8 mouse cellular contexts compared by ENCODE assay signal in the genomic region with DNA sequence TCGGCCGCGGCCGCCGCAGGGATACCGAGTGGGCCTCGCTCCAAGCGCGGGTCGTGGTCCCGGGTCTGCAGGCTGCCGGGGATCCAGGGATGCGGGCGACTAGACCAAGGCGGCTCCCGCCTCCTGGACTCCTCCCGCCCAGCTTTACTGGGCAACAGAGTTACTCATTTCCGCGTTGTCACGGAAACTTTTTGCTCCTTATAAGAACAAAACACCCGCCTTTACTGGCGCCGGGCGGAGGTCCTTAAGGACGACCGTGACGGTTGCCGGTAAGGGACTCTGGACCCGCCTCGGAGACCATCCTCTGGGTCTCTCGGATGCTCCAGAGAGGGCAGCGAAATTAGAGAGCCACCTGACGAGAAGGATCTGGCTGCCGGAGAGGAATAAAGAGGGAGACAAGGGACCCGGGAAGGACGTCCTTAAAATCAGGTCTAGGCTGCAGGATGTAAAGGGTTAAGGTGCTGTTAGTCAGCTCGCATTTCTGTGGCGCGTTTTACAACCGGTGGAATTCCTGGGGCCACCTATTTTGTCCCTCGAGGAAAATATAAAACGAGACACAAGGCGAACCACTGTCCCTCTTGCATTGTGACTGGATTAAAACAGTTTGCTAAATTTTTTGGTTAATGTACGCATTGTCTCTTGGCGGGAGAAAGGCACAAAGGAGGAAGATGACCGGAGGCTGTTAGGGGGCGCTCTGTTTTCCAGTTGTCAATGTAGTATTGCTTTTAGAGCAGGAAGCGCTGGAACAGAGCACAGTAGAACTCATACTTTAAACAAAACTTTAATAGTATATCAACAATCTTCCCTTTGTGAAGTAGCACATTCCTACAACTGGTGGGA. TPM values are rescaled to one million over a fixed set of nuclear protein-coding genes. Genes with fewer than 3 reads are reported as not detected.
DNase-seq lines count a peak whose midpoint lies in the region; ATAC-seq lines count a peak whose summit lies in the region.

Gene Cfap43 (minus strand): TSS at position 162 of the 840 bp plus-strand sequence.
Gene Itprip (minus strand): TSS at position 174 of the 840 bp plus-strand sequence.

- peak within 1 kb of the TSS; percentile 76 for H3K4me2 ChIP-seq in intestine, embryonic 16.5 days (ENCODE audit: low read depth, low read length)

- no peaks in the 10 kb centered on the region for H3K9me3 ChIP-seq in intestine, embryonic 16.5 days (ENCODE audit: control insufficient read depth, low read length)
- no peaks in the 10 kb centered on the region for H3K9me3 ChIP-seq in midbrain, embryonic 10.5 days (replicated peaks)

- under 1% methylated on average over 48 of the region's 48 CpGs for WGBS in intestine, embryonic 16.5 days
- WGBS in midbrain, embryonic 10.5 days, result under 1% methylated on average over 48 of the region's 48 CpGs

- peak within 1 kb of the TSS; percentile 86 for H3K9ac ChIP-seq in intestine, embryonic 16.5 days (ENCODE audit: low read depth, low read length)

- DNase-seq in ZHBTc4 (ENCODE audit: low read depth, low spot score), result peak; percentile 71
- DNase-seq in embryo, embryonic 11.5 days (ENCODE audit: low read depth, low spot score), result peak; percentile 80
- peak; percentile 48 to 82 for DNase-seq in gastrocnemius, postnatal 4 days (ENCODE audit: low spot score in 2 of 2)
- DNase-seq in left cerebral cortex, postnatal 36 days (ENCODE audit: low spot score in 2 of 2), result peak; percentile 60 to 67
- DNase-seq in midbrain, embryonic 10.5 days (ENCODE audit: low spot score), result peak; percentile 82
- DNase-seq in right cerebral cortex, postnatal 4 days, result peak; percentile 62
- peak; percentile 89 for DNase-seq in yolk sac, embryonic 10.5 days (ENCODE audit: low spot score)

- H3K36me3 ChIP-seq in intestine, embryonic 16.5 days (ENCODE audit: control insufficient read depth, insufficient read depth, low read length), result no peaks in the 10 kb centered on the region
- H3K36me3 ChIP-seq in midbrain, embryonic 10.5 days, result no peaks in the 10 kb centered on the region

- H3K4me3 ChIP-seq in intestine, embryonic 16.5 days (ENCODE audit: low read length), result peak within 1 kb of the TSS; percentile 92
- H3K4me3 ChIP-seq in midbrain, embryonic 10.5 days, result peak within 1 kb of the TSS; percentile 90

- peak within 1 kb of the TSS; percentile 96 for H3K27ac ChIP-seq in intestine, embryonic 16.5 days (ENCODE audit: low read length)
- H3K27ac ChIP-seq in midbrain, embryonic 10.5 days (replicated peaks), result peak within 1 kb of the TSS; percentile 99

- peak; percentile 90 for ATAC-seq in intestine, embryonic 16.5 days

- no peaks in the 10 kb centered on the region for H3K27me3 ChIP-seq in intestine, embryonic 16.5 days (replicated peaks; ENCODE audit: control insufficient read depth, insufficient read depth, low read length)
- no peaks in the 10 kb centered on the region for H3K27me3 ChIP-seq in midbrain, embryonic 10.5 days (ENCODE audit: low read depth, poor library complexity, severe bottlenecking)

- intact Hi-C loops in left cerebral cortex, postnatal 36 days (cut with DNase I), result no loop called here

- peaks cover 23% of the 10 kb centered on the region for H3K4me1 ChIP-seq in intestine, embryonic 16.5 days (ENCODE audit: control insufficient read depth, insufficient read depth, low read length)
- peaks cover 38% of the 10 kb centered on the region for H3K4me1 ChIP-seq in midbrain, embryonic 10.5 days

RNA-seq across cellular contexts. Expression of gene Cfap43, which starts in this region (rescaled TPM):
- under 1 TPM in 1 of 2 experiments, not detected in 1; 0.32 TPM for total RNA-seq in gastrocnemius, postnatal 4 days (2021)
- 0.11 and 0.15 TPM in 2 replicates for polyA plus RNA-seq in intestine, embryonic 16.5 days (2015; fragmentation: Nextera tagmentation; extraction: Ambion mirVana)
- total RNA-seq in left cerebral cortex, postnatal 36 days (2021), result under 1 TPM; 0.29 to 0.39 TPM
- 0.06 and 0.09 TPM in 2 replicates for polyA plus RNA-seq in midbrain, embryonic 10.5 days (2016; fragmentation: Nextera tagmentation; extraction: Ambion mirVana)

RNA-seq across cellular contexts. Expression of gene Itprip, which starts in this region (rescaled TPM):
- 1 to 10 TPM; 2.9 to 4.3 TPM for total RNA-seq in gastrocnemius, postnatal 4 days (2021)
- 8.0 and 8.8 TPM in 2 replicates for polyA plus RNA-seq in intestine, embryonic 16.5 days (2015; fragmentation: Nextera tagmentation; extraction: Ambion mirVana)
- total RNA-seq in left cerebral cortex, postnatal 36 days (2021), result 1 to 10 TPM in 1 of 2 experiments, under 1 TPM in 1; 0.95 to 1.1 TPM
- 21.7 and 22.9 TPM in 2 replicates for polyA plus RNA-seq in midbrain, embryonic 10.5 days (2016; fragmentation: Nextera tagmentation; extraction: Ambion mirVana)

Comparison
In these comparisons a context has a peak if more than half of its experiments do, and no peak if none do; other contexts are left out.
1. Peak in every context shown above with its lines: DNase-seq, ATAC-seq, H3K4me3 ChIP-seq and H3K27ac ChIP-seq.